ENCODE assay signal across 24 mouse cellular contexts in genomic region chr13:95794346-95794745, GRCm38 (mm10).
DNase-seq lines count a peak whose midpoint lies in the region; ATAC-seq and TF ChIP-seq lines count a peak whose summit lies in the region.
"Had no signal": no experiment of that assay in that cellular context is flagged by ENCODE, and none has a peak within 500 bp of the region (broad histone marks: within the 10 kb centered on the region; RNA-seq: fewer than 3 reads in every experiment).

No protein-coding gene starts in this region.

- peak; percentile 70 for ATAC-seq in frontal cortex, adult (ENCODE audit: low TSS enrichment)
- ATAC-seq in lung, postnatal 0 days: peak; percentile 47
- no peak for ATAC-seq in neural tube, embryonic 15.5 days (ENCODE audit: low FRiP score)
- ATAC-seq: inflammation-experienced regulatory T-cells, adult 6 months had no signal

- TF ChIP-seq CTCF in lung, postnatal 0 days (IDR thresholded peaks at IDR 0.05): no peak

- DNase-seq in frontal cortex, postnatal 10 days (ENCODE audit: low spot score in 2 of 2): no peak
- DNase-seq in lung, postnatal 0 days (ENCODE audit: low spot score): peak; percentile 35
- no peak for DNase-seq in lung, postnatal 36 days
- peak; percentile 16 for DNase-seq in mesoderm, embryonic 11.5 days (ENCODE audit: low read depth, low spot score)
- no peak for DNase-seq in ovary, postnatal 10 days (ENCODE audit: low spot score)
- DNase-seq: adrenal gland, postnatal 10 days; cerebellum, adult 9-10 months; gastrocnemius, postnatal 14 days; heart, adult 2 months; kidney, adult 18-20 months; kidney, postnatal 4 days; layer of hippocampus, adult 9-11 months; left cerebral cortex, postnatal 4 days; right cerebral cortex, postnatal 25 days; thymus, postnatal 36 days had no signal

- no peaks in the 10 kb centered on the region for H3K27me3 ChIP-seq in lung, postnatal 0 days (replicated peaks; ENCODE audit: insufficient read depth, low read length)
- H3K27me3 ChIP-seq in neural tube, embryonic 15.5 days (replicated peaks): no peaks in the 10 kb centered on the region
- H3K27me3 ChIP-seq: CH12.LX; forebrain, embryonic 12.5 days; midbrain, embryonic 12.5 days had no signal

- H3K4me2 ChIP-seq in lung, postnatal 0 days (replicated peaks; ENCODE audit: low read depth, low read length): no peak overlapping the region
- H3K4me2 ChIP-seq in neural tube, embryonic 15.5 days: no peak overlapping the region
- H3K4me2 ChIP-seq: forebrain, embryonic 12.5 days; hindbrain, embryonic 14.5 days; midbrain, embryonic 12.5 days had no signal

- no peak for TF ChIP-seq EP300 in lung, postnatal 0 days (IDR thresholded peaks at IDR 0.05)

- no peaks in the 10 kb centered on the region for H3K36me3 ChIP-seq in lung, postnatal 0 days (ENCODE audit: insufficient read depth, low read length)
- no peaks in the 10 kb centered on the region for H3K36me3 ChIP-seq in neural tube, embryonic 15.5 days
- H3K36me3 ChIP-seq: forebrain, embryonic 12.5 days; G1E; midbrain, embryonic 12.5 days had no signal

- WGBS in lung, postnatal 0 days: 66% methylated on average over 8 of the region's 8 CpGs
- 53% methylated on average over 8 of the region's 8 CpGs for WGBS in neural tube, embryonic 15.5 days

- no peaks in the 10 kb centered on the region for H3K9me3 ChIP-seq in lung, postnatal 0 days (ENCODE audit: low read length)
- H3K9me3 ChIP-seq in neural tube, embryonic 15.5 days (replicated peaks): no peaks in the 10 kb centered on the region
- H3K9me3 ChIP-seq: forebrain, embryonic 12.5 days; G1E; midbrain, embryonic 12.5 days had no signal

- H3K4me1 ChIP-seq in lung, postnatal 0 days (ENCODE audit: insufficient read depth, low read depth, low read length): no peaks in the 10 kb centered on the region
- H3K4me1 ChIP-seq in neural tube, embryonic 15.5 days: no peaks in the 10 kb centered on the region

- no peak overlapping the region for H3K9ac ChIP-seq in lung, postnatal 0 days (replicated peaks; ENCODE audit: low read depth)
- no peak overlapping the region for H3K9ac ChIP-seq in neural tube, embryonic 15.5 days (replicated peaks)
- H3K9ac ChIP-seq: forebrain, embryonic 12.5 days; hindbrain, embryonic 14.5 days; midbrain, embryonic 12.5 days had no signal

- H3K27ac ChIP-seq in lung, postnatal 0 days (ENCODE audit: low read length): no peak overlapping the region
- H3K27ac ChIP-seq in neural tube, embryonic 15.5 days (replicated peaks): no peak overlapping the region
- H3K27ac ChIP-seq: forebrain, embryonic 12.5 days; heart, adult 2 months; hindbrain, embryonic 14.5 days; midbrain, embryonic 12.5 days had no signal

- no peak overlapping the region for H3K4me3 ChIP-seq in lung, postnatal 0 days (ENCODE audit: low read depth, low read length)
- H3K4me3 ChIP-seq in neural tube, embryonic 15.5 days (replicated peaks): no peak overlapping the region
- H3K4me3 ChIP-seq: erythroblast, embryonic 14.5 days; forebrain, embryonic 12.5 days; heart, adult 2 months; midbrain, embryonic 12.5 days had no signal

Comparison
In these comparisons a context has a peak if more than half of its experiments do, and no peak if none do; other contexts are left out.
1. DNase-seq: peak in lung, postnatal 0 days (single experiment) and mesoderm, embryonic 11.5 days (single experiment); none in frontal cortex, postnatal 10 days (0 of 2), lung, postnatal 36 days (single experiment) and ovary, postnatal 10 days (single experiment).